Mouse (Mus musculus): Measurements from ENCODE around the gene Zfp74. TPM values are rescaled to one million over a fixed set of nuclear protein-coding genes. Genes with fewer than 3 reads are reported as not detected.

Gene Zfp74
- polyA plus RNA-seq, 1 experiment from 2014 or later: 17.6 TPM

DNA sequence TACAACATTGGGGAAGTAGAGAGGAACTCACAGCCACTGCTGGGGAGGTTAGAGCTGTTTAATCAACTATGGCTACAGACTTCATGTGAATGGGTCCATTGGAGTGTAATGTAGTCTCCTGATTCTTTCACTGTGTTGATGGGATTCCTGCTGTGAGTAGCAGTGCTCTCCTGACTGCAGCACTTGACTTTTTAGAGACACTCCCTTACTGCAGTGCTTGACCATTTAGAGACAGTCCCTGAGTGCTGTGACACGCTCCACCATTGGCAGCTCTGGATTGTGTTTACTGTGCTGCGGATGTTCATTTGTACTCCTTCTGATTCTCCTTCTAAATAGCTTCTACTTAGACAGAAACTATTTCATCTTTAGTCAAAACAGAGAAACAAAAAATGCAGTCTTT, 11.1 kb downstream of the Zfp74 start:
- Histone ChIP-seq H3K27ac (no peak overlapping the region), H3K9me3 (no peaks in the 10 kb centered on the region), H3K36me3 (peaks cover 44% of the 10 kb centered on the region), H3K4me3 (no peak overlapping the region), H3K27me3 (no peaks in the 10 kb centered on the region), H3K4me2 (replicated peaks) (no peak overlapping the region), H3K9ac (no peak overlapping the region), H3K4me1 (no peaks in the 10 kb centered on the region)
- WGBS: 58% methylated on average over 2 of the region's 2 CpGs
- no peak for ATAC-seq (ENCODE audit: low FRiP score, low read depth)

DNA sequence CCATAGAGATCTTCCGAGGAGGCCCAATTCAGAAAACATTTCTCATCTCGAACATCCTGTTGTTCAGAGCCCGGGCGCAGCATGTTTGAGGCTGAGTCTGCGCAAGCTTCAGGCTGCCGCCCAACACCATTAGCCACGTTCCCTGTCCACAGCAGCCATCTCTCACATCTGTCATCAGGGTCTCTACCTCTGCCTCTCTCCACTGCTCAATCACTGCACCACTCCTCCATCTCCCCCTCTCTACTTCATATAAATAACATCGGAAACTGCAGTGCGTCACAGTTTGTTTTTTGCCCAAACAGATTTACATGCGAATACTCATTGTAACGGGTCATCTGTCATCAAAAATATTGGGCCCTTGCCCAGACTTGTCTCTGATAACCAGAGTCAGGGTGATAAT, 12.9 kb downstream of the Zfp74 start:
- peaks cover 59% of the 10 kb centered on the region for H3K36me3 ChIP-seq
- no peak for ATAC-seq (ENCODE audit: low FRiP score, low read depth)
- no peak overlapping the region for H3K27ac ChIP-seq
- no peak overlapping the region for H3K4me3 ChIP-seq
- no peaks in the 10 kb centered on the region for H3K9me3 ChIP-seq
- H3K4me1 ChIP-seq: no peaks in the 10 kb centered on the region
- H3K27me3 ChIP-seq: no peaks in the 10 kb centered on the region
- H3K4me2 ChIP-seq (replicated peaks): no peak overlapping the region
- H3K9ac ChIP-seq: no peak overlapping the region
- 89% methylated on average over 11 of the region's 11 CpGs for WGBS

DNA sequence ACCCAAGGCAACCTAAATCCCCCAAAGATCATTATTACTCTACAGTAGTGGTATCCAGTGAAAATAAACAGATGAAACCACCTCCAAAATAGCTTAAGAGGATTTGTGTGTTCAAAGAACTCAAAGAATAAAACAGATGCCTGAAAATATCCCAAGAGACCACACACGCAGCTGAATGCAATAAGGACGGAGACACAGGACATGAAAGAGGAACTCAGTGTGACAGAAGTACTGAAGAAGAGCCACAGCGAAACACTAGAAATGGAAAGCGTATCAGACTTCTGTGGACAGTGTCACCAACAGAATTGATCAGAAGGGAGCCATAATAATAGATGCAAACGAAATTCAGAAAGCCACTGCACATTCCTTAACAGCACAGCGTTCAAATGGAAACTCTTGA, 15.0 kb downstream of the Zfp74 start:
- H3K36me3 ChIP-seq: peaks cover 71% of the 10 kb centered on the region
- WGBS: 84% methylated on average over 6 of the region's 6 CpGs
- no peak for ATAC-seq (ENCODE audit: low FRiP score, low read depth)

GRCm38 (mm10) chr7:29922780-29923179, 31.1 kb downstream of the Zfp74 start:
- no peak overlapping the region for H3K27ac ChIP-seq
- no peak overlapping the region for H3K4me3 ChIP-seq
- H3K4me1 ChIP-seq: no peaks in the 10 kb centered on the region
- WGBS: 44% methylated on average over 2 of the region's 2 CpGs
- peaks cover 3% of the 10 kb centered on the region; the same call in 1 of the 2 replicates for H3K36me3 ChIP-seq
- no peak for ATAC-seq (ENCODE audit: low FRiP score, low read depth)
- no peaks in the 10 kb centered on the region for H3K27me3 ChIP-seq
- no peak overlapping the region for H3K4me2 ChIP-seq (replicated peaks)
- no peak overlapping the region for H3K9ac ChIP-seq
- peaks cover 7% of the 10 kb centered on the region; the same call in 1 of the 2 replicates for H3K9me3 ChIP-seq

More for the DNA sequence above, 15.0 kb downstream of the Zfp74 start:
- no peaks in the 10 kb centered on the region for H3K27me3 ChIP-seq
- no peaks in the 10 kb centered on the region for H3K4me1 ChIP-seq
- no peak overlapping the region for H3K4me3 ChIP-seq
- no peak overlapping the region for H3K27ac ChIP-seq
- no peak overlapping the region for H3K9ac ChIP-seq
- H3K4me2 ChIP-seq (replicated peaks): no peak overlapping the region
- no peaks in the 10 kb centered on the region for H3K9me3 ChIP-seq

GRCm38 (mm10) chr7:29921439-29922093, 32.3 kb downstream of the Zfp74 start:
- H3K4me1 ChIP-seq: no peaks in the 10 kb centered on the region
- peaks cover 7% of the 10 kb centered on the region; the same call in 1 of the 2 replicates for H3K9me3 ChIP-seq
- no peak overlapping the region for H3K4me2 ChIP-seq (replicated peaks)
- ATAC-seq (ENCODE audit: low FRiP score, low read depth): no peak
- no peaks in the 10 kb centered on the region for H3K27me3 ChIP-seq
- WGBS: 74% methylated on average over 6 of the region's 6 CpGs
- peaks cover 15% of the 10 kb centered on the region for H3K36me3 ChIP-seq
- no peak overlapping the region for H3K9ac ChIP-seq
- H3K4me3 ChIP-seq: no peak overlapping the region
- no peak overlapping the region for H3K27ac ChIP-seq

DNA sequence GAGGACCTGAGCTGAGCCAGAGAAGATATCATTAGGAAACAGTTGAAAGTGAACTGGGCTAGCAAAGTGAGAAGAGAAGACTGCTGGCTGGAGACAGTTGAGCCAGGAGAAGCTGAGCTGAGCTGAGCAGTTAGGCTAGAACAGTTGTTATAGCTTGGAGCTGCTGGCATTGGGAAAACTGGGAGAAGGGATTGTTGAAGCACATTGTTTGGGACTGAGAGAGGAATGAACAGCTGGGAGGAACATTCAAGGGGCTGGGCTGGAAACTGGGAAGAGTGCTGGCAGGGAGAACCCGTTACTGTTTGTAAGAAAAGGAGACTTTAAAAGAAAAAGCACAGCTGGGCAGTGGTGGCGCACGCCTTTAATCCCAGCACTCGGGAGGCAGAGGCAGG, 35.8 kb downstream of the Zfp74 start:
- Histone ChIP-seq H3K36me3 (peaks cover 47% of the 10 kb centered on the region), H3K27ac (no peak overlapping the region; the same call in 1 of the 2 replicates), H3K4me1 (no peaks in the 10 kb centered on the region), H3K9ac (no peak overlapping the region), H3K4me2 (replicated peaks) (no peak overlapping the region), H3K4me3 (no peak overlapping the region), H3K9me3 (peaks cover 9% of the 10 kb centered on the region; the same call in 1 of the 2 replicates), H3K27me3 (no peaks in the 10 kb centered on the region)
- 88% methylated on average over 4 of the region's 4 CpGs for WGBS
- ATAC-seq (ENCODE audit: low FRiP score, low read depth): no peak; the same call in 1 of the 2 replicates

DNA sequence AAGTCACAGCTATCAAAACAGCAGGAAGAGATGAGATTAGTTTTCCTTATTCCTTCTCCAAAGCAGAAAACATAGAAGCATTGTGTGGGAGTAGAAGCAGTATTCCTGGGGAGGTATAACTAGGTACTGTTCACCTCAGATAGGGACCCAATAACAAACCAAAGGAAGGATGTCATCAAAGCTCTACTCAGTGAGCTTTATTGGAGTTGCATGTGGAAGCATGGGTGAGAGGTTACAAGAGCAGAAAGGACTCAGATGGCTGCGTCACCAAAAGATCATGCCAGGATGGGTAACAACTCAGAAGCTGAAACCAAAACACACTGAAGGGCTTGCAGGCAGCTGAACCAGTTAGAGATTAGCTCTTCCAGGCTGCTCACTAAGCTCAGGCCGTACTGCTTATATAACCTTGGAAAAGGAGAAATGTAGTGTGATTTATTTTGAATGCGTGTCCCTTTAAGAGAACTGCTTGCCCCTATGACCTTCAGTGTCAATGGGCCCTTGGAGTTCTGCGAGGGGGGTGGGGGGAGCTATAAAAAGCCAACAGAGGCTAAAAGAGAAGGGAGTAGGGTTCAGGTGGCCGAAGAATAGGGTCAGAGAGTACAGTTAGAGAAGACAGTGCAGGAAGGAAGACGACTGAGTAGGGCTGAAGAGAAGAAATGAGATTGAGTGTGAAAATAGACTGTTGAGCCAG, 36.4 kb downstream of the Zfp74 start:
- H3K4me3 ChIP-seq: no peak overlapping the region
- WGBS: 62% methylated on average over 6 of the region's 6 CpGs
- ATAC-seq (ENCODE audit: low FRiP score, low read depth): no peak
- peaks cover 51% of the 10 kb centered on the region for H3K36me3 ChIP-seq
- H3K4me2 ChIP-seq (replicated peaks): no peak overlapping the region
- no peaks in the 10 kb centered on the region for H3K27me3 ChIP-seq
- peaks cover 9% of the 10 kb centered on the region; the same call in 1 of the 2 replicates for H3K9me3 ChIP-seq
- no peak overlapping the region for H3K9ac ChIP-seq
- H3K4me1 ChIP-seq: no peaks in the 10 kb centered on the region
- no peak overlapping the region; the same call in 1 of the 2 replicates for H3K27ac ChIP-seq

- H3K9ac ChIP-seq: no peak overlapping the region
- H3K4me1 ChIP-seq: peaks cover 19% of the 10 kb centered on the region
- ATAC-seq (ENCODE audit: low FRiP score, low read depth): no peak
- H3K9me3 ChIP-seq: peaks cover 9% of the 10 kb centered on the region; the same call in 1 of the 2 replicates
- H3K36me3 ChIP-seq: peaks cover 59% of the 10 kb centered on the region
- H3K4me2 ChIP-seq (replicated peaks): no peak overlapping the region
- H3K27me3 ChIP-seq: no peaks in the 10 kb centered on the region
- WGBS: 94% methylated on average over 13 of the region's 13 CpGs
- H3K27ac ChIP-seq: no peak overlapping the region
- H3K4me3 ChIP-seq: no peak overlapping the region
Observed at GRCm38 (mm10) chr7:29912172-29912571, 41.7 kb downstream of the Zfp74 start.

DNA sequence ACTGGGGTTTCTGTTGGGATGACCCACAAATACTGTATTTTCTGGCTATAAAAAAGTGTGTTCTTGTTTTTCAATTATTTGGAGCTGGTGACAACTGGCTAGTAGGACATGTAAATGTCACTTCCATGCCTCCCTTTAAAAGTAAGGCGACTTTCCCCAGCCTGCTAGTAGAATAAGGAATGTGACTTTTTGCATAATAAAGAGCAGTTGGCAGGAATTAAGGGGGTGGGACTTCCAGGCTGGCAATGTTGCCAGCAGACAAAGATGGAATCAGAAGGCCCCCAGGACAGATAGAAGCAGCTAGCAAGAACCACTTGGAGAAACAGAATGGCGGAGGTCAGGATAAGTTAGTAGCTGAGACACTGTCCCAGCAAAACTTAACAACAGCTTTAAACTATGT, 43.6 kb downstream of the Zfp74 start:
- peaks cover 43% of the 10 kb centered on the region for H3K36me3 ChIP-seq
- WGBS: 76% methylated on average over 2 of the region's 2 CpGs
- H3K9ac ChIP-seq: no peak overlapping the region
- no peak overlapping the region for H3K27ac ChIP-seq
- peaks cover 5% of the 10 kb centered on the region; the same call in 1 of the 2 replicates for H3K9me3 ChIP-seq
- no peak for ATAC-seq (ENCODE audit: low FRiP score, low read depth)
- no peaks in the 10 kb centered on the region for H3K27me3 ChIP-seq
- H3K4me1 ChIP-seq: peaks cover 19% of the 10 kb centered on the region
- H3K4me3 ChIP-seq: peak overlapping the region; percentile 71; the same call in 1 of the 2 replicates
- H3K4me2 ChIP-seq (replicated peaks): peak overlapping the region; percentile 72

- Histone ChIP-seq H3K9ac (peak within 1 kb of the TSS; percentile 85), H3K27me3 (no peaks in the 10 kb centered on the region), H3K4me2 (replicated peaks) (peak within 1 kb of the TSS; percentile 72), H3K4me3 (peak within 1 kb of the TSS; percentile 71), H3K9me3 (no peaks in the 10 kb centered on the region), H3K36me3 (peaks cover 30% of the 10 kb centered on the region), H3K27ac (peak within 1 kb of the TSS; percentile 94), H3K4me1 (peaks cover 19% of the 10 kb centered on the region)
- peak; percentile 86 for ATAC-seq (ENCODE audit: low FRiP score, low read depth)
- WGBS: under 1% methylated on average over 33 of the region's 33 CpGs
Observed at GRCm38 (mm10) chr7:29908130-29908950, 45.5 kb downstream of the Zfp74 start, which contains the start of gene Zfp383. Gene Zfp383 (plus strand): TSS chr7:29908223.

GRCm38 (mm10) chr7:29907206-29907605, 46.7 kb downstream of the Zfp74 start:
- H3K4me3 ChIP-seq: no peak overlapping the region
- H3K9me3 ChIP-seq: no peaks in the 10 kb centered on the region
- H3K4me1 ChIP-seq: peaks cover 19% of the 10 kb centered on the region
- no peaks in the 10 kb centered on the region for H3K27me3 ChIP-seq
- H3K9ac ChIP-seq: no peak overlapping the region
- peak overlapping the region; percentile 68; the same call in 1 of the 2 replicates for H3K4me2 ChIP-seq (replicated peaks)
- peaks cover 25% of the 10 kb centered on the region for H3K36me3 ChIP-seq
- whole genome bisulfite sequencing: 88% methylated on average over 5 of the region's 5 CpGs
- no peak for ATAC-seq (ENCODE audit: low FRiP score, low read depth)
- H3K27ac ChIP-seq: peak overlapping the region; percentile 94; the same call in 1 of the 2 replicates

- H3K4me2 ChIP-seq (replicated peaks): peak overlapping the region; percentile 68
- ATAC-seq (ENCODE audit: low FRiP score, low read depth): no peak
- H3K27ac ChIP-seq: peak overlapping the region; percentile 94
- H3K9me3 ChIP-seq: no peaks in the 10 kb centered on the region
- no peaks in the 10 kb centered on the region for H3K27me3 ChIP-seq
- peaks cover 19% of the 10 kb centered on the region for H3K4me1 ChIP-seq
- H3K36me3 ChIP-seq: peaks cover 22% of the 10 kb centered on the region
- peak overlapping the region; percentile 59 for H3K4me3 ChIP-seq
- WGBS: 33% methylated on average over 8 of the region's 8 CpGs
- peak overlapping the region; percentile 75; the same call in 1 of the 2 replicates for H3K9ac ChIP-seq
Observed at GRCm38 (mm10) chr7:29906682-29907058, 47.2 kb downstream of the Zfp74 start.
